Mouse (Mus musculus): ENCODE measurements at regions not wholly inside any gene's neighbourhood (a gene's known extent, or its start where the extent isn't known, plus 50 kb on each side); places are given as distances from the start of the nearest gene placed in this dataset.
A peak's percentile ranks its signal among the peaks of the same experiment; 100 is the strongest.
"Not testable (repeated sequence)": the region's sequence is repeated elsewhere in the genome, so short reads cannot be mapped to it uniquely, and the experiment has no call there.

GRCm38 (mm10) chr6:22493632-22494260 is 137.7 kb upstream of the Fam3c start:
- no peak overlapping the region; the same call in 1 of the 2 replicates for H3K4me2 ChIP-seq
- no peaks in the 10 kb centered on the region for H3K36me3 ChIP-seq
- H3K27ac ChIP-seq, result no peak overlapping the region
- H3K9ac ChIP-seq, result no peak overlapping the region
- peak; percentile 56; the same call in 1 of the 2 replicates for ATAC-seq (ENCODE audit: borderline replicate concordance, extremely low read depth, low FRiP score, low TSS enrichment)
- WGBS, result 41% methylated on average over 11 of the region's 11 CpGs
- peaks cover 3% of the 10 kb centered on the region; the same call in 1 of the 2 replicates for H3K4me1 ChIP-seq
- H3K27me3 ChIP-seq, result no peaks in the 10 kb centered on the region
- H3K9me3 ChIP-seq, result no peaks in the 10 kb centered on the region
- no peak overlapping the region for H3K4me3 ChIP-seq

GRCm38 (mm10) chr6:22492896-22493295 is 136.9 kb upstream of the Fam3c start:
- Histone ChIP-seq H3K4me3 (no peak overlapping the region), H3K27ac (no peak overlapping the region), H3K4me2 (no peak overlapping the region), H3K27me3 (no peaks in the 10 kb centered on the region), H3K9me3 (no peaks in the 10 kb centered on the region), H3K36me3 (no peaks in the 10 kb centered on the region), H3K4me1 (peaks cover 1% of the 10 kb centered on the region; the same call in 1 of the 2 replicates), H3K9ac (no peak overlapping the region)
- WGBS, result 85% methylated on average over 17 of the region's 17 CpGs
- no peak for ATAC-seq (ENCODE audit: borderline replicate concordance, extremely low read depth, low FRiP score, low TSS enrichment)

- H3K9ac ChIP-seq, result no peak overlapping the region
- H3K27me3 ChIP-seq, result no peaks in the 10 kb centered on the region
- ATAC-seq (ENCODE audit: borderline replicate concordance, extremely low read depth, low FRiP score, low TSS enrichment), result no peak
- no peak overlapping the region for H3K4me3 ChIP-seq
- no peak overlapping the region for H3K27ac ChIP-seq
- H3K4me1 ChIP-seq, result peaks cover 5% of the 10 kb centered on the region; the same call in 1 of the 2 replicates
- WGBS, result 67% methylated on average over 6 of the region's 6 CpGs
- no peak overlapping the region for H3K4me2 ChIP-seq
- no peaks in the 10 kb centered on the region for H3K36me3 ChIP-seq
- no peaks in the 10 kb centered on the region for H3K9me3 ChIP-seq
These were observed 134.7 kb upstream of the Fam3c start for GRCm38 (mm10) chr6:22490762-22491161.

- H3K4me2 ChIP-seq, result no peak overlapping the region
- no peaks in the 10 kb centered on the region for H3K27me3 ChIP-seq
- H3K9ac ChIP-seq, result no peak overlapping the region
- no peak overlapping the region for H3K27ac ChIP-seq
- WGBS, result 64% methylated on average over 3 of the region's 3 CpGs
- H3K9me3 ChIP-seq, result no peaks in the 10 kb centered on the region
- no peaks in the 10 kb centered on the region for H3K36me3 ChIP-seq
- no peak for ATAC-seq (ENCODE audit: borderline replicate concordance, extremely low read depth, low FRiP score, low TSS enrichment)
- H3K4me1 ChIP-seq, result peaks cover 5% of the 10 kb centered on the region; the same call in 1 of the 2 replicates
- H3K4me3 ChIP-seq, result no peak overlapping the region
These were observed 131.4 kb upstream of the Fam3c start for GRCm38 (mm10) chr6:22487467-22487866.

GRCm38 (mm10) chr6:22485828-22486518 is 129.9 kb upstream of the Fam3c start:
- 53% methylated on average over 11 of the region's 11 CpGs for WGBS
- no peaks in the 10 kb centered on the region for H3K27me3 ChIP-seq
- H3K36me3 ChIP-seq, result no peaks in the 10 kb centered on the region
- no peak for ATAC-seq (ENCODE audit: borderline replicate concordance, extremely low read depth, low FRiP score, low TSS enrichment)
- H3K9me3 ChIP-seq, result no peaks in the 10 kb centered on the region
- H3K4me1 ChIP-seq, result peaks cover 5% of the 10 kb centered on the region; the same call in 1 of the 2 replicates
- no peak overlapping the region for H3K4me2 ChIP-seq
- H3K4me3 ChIP-seq, result no peak overlapping the region
- H3K27ac ChIP-seq, result peak overlapping the region; percentile 37; the same call in 1 of the 2 replicates
- H3K9ac ChIP-seq, result no peak overlapping the region

GRCm38 (mm10) chr6:22482257-22482656 is 126.2 kb upstream of the Fam3c start:
- not testable (repeated sequence) for H3K27me3 ChIP-seq; H3K4me2 ChIP-seq; H3K27ac ChIP-seq; H3K4me3 ChIP-seq; ATAC-seq (ENCODE audit: borderline replicate concordance, extremely low read depth, low FRiP score, low TSS enrichment); H3K9ac ChIP-seq; H3K9me3 ChIP-seq; H3K4me1 ChIP-seq; H3K36me3 ChIP-seq
- 79% methylated on average over 4 of the region's 4 CpGs for WGBS

GRCm38 (mm10) chr6:22474604-22475003 is 118.6 kb upstream of the Fam3c start:
- H3K36me3 ChIP-seq, result no peaks in the 10 kb centered on the region
- H3K9me3 ChIP-seq, result no peaks in the 10 kb centered on the region
- no peaks in the 10 kb centered on the region for H3K4me1 ChIP-seq
- no peak overlapping the region for H3K27ac ChIP-seq
- no peak overlapping the region for H3K4me3 ChIP-seq
- no peak overlapping the region for H3K9ac ChIP-seq
- no peaks in the 10 kb centered on the region for H3K27me3 ChIP-seq
- H3K4me2 ChIP-seq, result no peak overlapping the region
- 65% methylated on average over 4 of the region's 4 CpGs for WGBS
- ATAC-seq (ENCODE audit: borderline replicate concordance, extremely low read depth, low FRiP score, low TSS enrichment), result no peak

GRCm38 (mm10) chr6:22474011-22474410 is 118.0 kb upstream of the Fam3c start:
- Histone ChIP-seq H3K9ac (no peak overlapping the region), H3K4me1 (no peaks in the 10 kb centered on the region), H3K36me3 (no peaks in the 10 kb centered on the region), H3K27me3 (no peaks in the 10 kb centered on the region), H3K27ac (no peak overlapping the region), H3K4me3 (no peak overlapping the region), H3K9me3 (no peaks in the 10 kb centered on the region), H3K4me2 (no peak overlapping the region)
- no peak for ATAC-seq (ENCODE audit: borderline replicate concordance, extremely low read depth, low FRiP score, low TSS enrichment)
- 53% methylated on average over 2 of the region's 2 CpGs for WGBS

- H3K4me1 ChIP-seq; H3K27ac ChIP-seq; H3K36me3 ChIP-seq; H3K9ac ChIP-seq; H3K4me3 ChIP-seq; H3K4me2 ChIP-seq; H3K9me3 ChIP-seq; ATAC-seq (ENCODE audit: borderline replicate concordance, extremely low read depth, low FRiP score, low TSS enrichment); H3K27me3 ChIP-seq: not testable (repeated sequence)
- 73% methylated on average over 5 of the region's 5 CpGs for WGBS
These were observed 116.4 kb upstream of the Fam3c start for GRCm38 (mm10) chr6:22472400-22472799.

- Histone ChIP-seq H3K36me3 (no peaks in the 10 kb centered on the region), H3K4me2 (no peak overlapping the region), H3K27me3 (no peaks in the 10 kb centered on the region), H3K9ac (no peak overlapping the region), H3K27ac (no peak overlapping the region), H3K9me3 (no peaks in the 10 kb centered on the region), H3K4me3 (no peak overlapping the region), H3K4me1 (no peaks in the 10 kb centered on the region)
- WGBS, result 53% methylated on average over 11 of the region's 11 CpGs
- no peak for ATAC-seq (ENCODE audit: borderline replicate concordance, extremely low read depth, low FRiP score, low TSS enrichment)
These were observed 111.4 kb upstream of the Fam3c start for GRCm38 (mm10) chr6:22467334-22467993.

- WGBS, result 76% methylated on average over 1 of the region's 1 CpGs
- Histone ChIP-seq H3K9ac (no peak overlapping the region), H3K9me3 (no peaks in the 10 kb centered on the region), H3K27ac (no peak overlapping the region), H3K36me3 (no peaks in the 10 kb centered on the region), H3K4me1 (no peaks in the 10 kb centered on the region), H3K4me2 (no peak overlapping the region), H3K27me3 (no peaks in the 10 kb centered on the region), H3K4me3 (no peak overlapping the region)
- ATAC-seq (ENCODE audit: borderline replicate concordance, extremely low read depth, low FRiP score, low TSS enrichment), result no peak
These were observed 109.9 kb upstream of the Fam3c start for GRCm38 (mm10) chr6:22465926-22466325.

- Histone ChIP-seq H3K9me3 (no peaks in the 10 kb centered on the region), H3K27ac (no peak overlapping the region), H3K4me1 (no peaks in the 10 kb centered on the region), H3K9ac (no peak overlapping the region), H3K4me3 (no peak overlapping the region), H3K27me3 (no peaks in the 10 kb centered on the region), H3K4me2 (no peak overlapping the region), H3K36me3 (no peaks in the 10 kb centered on the region)
- ATAC-seq (ENCODE audit: borderline replicate concordance, extremely low read depth, low FRiP score, low TSS enrichment), result no peak
- 71% methylated on average over 7 of the region's 7 CpGs for WGBS
These were observed 103.5 kb upstream of the Fam3c start for GRCm38 (mm10) chr6:22459440-22460016.
